Mouse (Mus musculus): Measurements from ENCODE around the gene Gtdc1.
A peak's percentile ranks its signal among the peaks of the same experiment; 100 is the strongest.

Gtdc1 gene

DNA sequence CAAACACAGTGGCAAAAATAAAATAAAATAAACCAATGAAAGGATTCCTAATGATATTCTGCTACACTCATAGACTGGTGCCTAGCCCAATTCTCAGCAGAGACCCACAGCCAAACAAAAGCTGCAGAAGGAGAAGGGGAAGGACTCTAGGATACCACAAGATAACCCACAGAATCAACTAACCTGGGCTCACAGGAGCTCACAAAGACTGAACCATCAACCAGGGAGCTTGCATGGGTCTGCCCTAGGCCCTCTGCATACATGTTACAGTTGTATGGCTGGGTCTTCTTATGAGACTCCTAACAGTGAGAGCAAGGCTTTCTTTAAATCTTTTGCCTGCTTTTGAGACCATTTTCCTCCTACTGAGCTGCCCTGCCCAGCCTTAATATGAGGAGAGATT lies 2.8 kb downstream of the Gtdc1 start:
- no peak for DNase-seq (ENCODE audit: low read depth, low spot score)

DNA sequence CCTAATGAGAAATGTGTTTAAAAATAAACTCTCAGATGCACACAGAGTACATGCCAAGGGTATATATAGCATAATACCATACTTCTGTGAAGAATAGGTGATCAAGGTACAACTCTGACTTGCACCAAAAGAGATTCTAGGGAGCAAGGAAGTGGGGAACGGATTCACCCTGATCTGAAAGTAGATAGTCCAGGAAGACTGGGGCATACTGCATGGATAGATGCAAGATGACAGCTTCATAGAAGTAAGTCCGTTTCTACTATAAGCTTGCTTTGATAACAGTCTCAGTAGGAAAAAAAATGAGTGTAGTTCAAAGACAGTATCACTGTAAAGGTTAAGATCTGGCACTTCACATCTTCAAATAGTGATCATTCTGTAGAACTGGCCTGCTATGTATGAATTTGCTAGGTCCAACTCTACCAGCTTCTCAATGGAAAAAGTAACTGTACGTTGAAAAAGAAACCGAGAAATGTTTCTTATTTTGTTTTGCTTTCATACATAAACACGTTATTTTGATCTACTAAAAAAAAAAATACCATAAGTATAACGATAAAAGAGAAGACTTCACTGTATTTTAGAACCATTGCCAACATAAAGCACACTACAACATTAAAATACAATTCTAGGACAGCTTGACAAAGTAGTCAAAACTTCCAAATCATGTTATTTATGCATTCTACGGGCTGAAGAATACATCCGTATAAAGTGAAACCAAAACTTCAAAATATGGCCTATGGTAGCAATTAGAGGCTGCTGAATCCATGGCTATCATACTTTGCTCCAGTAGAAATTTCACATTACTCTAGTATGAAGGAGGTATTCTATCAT lies 4.2 kb downstream of the Gtdc1 start:
- peak; percentile 53 for DNase-seq (ENCODE audit: low read depth, low spot score)

GRCm38 (mm10) chr2:44922500-44922899 lies 5.0 kb downstream of the Gtdc1 start:
- peak; percentile 9 for DNase-seq (ENCODE audit: low read depth, low spot score)

- DNase-seq (ENCODE audit: low read depth, low spot score): peak; percentile 63
Measured at GRCm38 (mm10) chr2:44920471-44920870, 7.0 kb downstream of the Gtdc1 start.

- no peak for DNase-seq (ENCODE audit: low read depth, low spot score)
Measured at GRCm38 (mm10) chr2:44919326-44919725, 8.1 kb downstream of the Gtdc1 start.

GRCm38 (mm10) chr2:44918737-44919136 lies 8.7 kb downstream of the Gtdc1 start:
- DNase-seq (ENCODE audit: low read depth, low spot score): no peak

GRCm38 (mm10) chr2:44916286-44916685 lies 11.2 kb downstream of the Gtdc1 start:
- no peak for DNase-seq (ENCODE audit: low read depth, low spot score)

GRCm38 (mm10) chr2:44897801-44898200 lies 29.7 kb downstream of the Gtdc1 start:
- DNase-seq (ENCODE audit: low read depth, low spot score): no peak

GRCm38 (mm10) chr2:44873718-44874117 lies 53.7 kb downstream of the Gtdc1 start:
- DNase-seq (ENCODE audit: low read depth, low spot score): peak; percentile 11

DNA sequence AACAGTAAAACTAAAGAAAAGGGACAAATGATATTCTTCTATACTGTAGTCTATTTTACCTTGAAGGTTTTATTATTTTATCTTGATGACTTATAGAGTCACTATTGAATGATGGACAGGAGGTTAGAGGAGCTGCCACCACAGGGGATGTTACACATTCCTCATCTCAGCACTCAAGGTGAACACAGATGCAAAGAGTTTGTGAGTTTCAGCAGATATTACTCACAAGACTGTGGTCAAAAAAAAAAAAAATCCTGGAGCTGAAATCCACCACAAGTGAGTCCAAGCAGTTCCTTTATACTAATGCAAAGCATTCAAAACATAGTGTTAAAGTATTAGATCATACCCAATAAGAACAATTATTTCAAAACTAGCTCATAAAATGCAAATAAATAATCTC lies 62.7 kb downstream of the Gtdc1 start:
- DNase-seq (ENCODE audit: low read depth, low spot score): no peak

DNA sequence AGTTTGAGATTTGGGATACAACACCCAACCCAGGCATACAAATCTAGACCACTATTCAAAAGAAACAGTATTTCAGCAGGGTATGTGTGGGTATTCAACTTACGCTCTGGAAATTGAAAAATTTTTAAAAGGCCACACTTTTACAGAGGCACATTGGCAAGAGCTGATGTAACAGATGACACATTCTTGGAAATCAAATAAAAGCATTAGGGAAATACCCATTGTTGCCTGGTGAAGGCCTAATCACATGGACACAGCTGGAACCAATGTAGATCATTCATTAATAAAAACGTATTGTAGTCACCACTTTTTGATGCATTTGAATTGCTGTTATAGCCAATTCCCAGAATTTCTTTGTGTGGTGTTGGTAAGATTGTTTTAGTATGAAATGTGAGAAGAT lies 73.0 kb downstream of the Gtdc1 start:
- no peak for DNase-seq (ENCODE audit: low read depth, low spot score)

GRCm38 (mm10) chr2:44849666-44850065 lies 77.8 kb downstream of the Gtdc1 start:
- DNase-seq (ENCODE audit: low read depth, low spot score): no peak

GRCm38 (mm10) chr2:44848156-44848555 lies 79.3 kb downstream of the Gtdc1 start:
- DNase-seq (ENCODE audit: low read depth, low spot score): no peak

GRCm38 (mm10) chr2:44845424-44845823 lies 82.0 kb downstream of the Gtdc1 start:
- no peak for DNase-seq (ENCODE audit: low read depth, low spot score)

DNA sequence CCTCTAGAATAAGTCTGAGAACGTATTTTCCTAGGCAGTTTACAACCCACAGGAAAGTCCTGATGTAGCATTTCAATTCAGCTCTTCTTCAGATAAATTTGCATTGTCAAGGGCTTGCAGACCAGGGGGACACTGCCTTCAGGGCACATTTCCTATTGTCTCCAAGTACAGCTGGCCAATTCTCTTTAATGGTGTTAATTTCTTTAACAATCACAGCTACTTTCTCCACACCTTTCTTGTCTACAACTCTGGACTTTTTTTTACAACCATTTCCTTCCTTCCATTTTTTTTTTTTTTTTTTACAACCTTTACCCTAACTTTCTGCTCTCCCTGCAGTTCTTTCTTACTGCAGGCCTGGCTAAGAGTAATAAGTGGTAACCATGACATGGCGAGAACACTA lies 97.7 kb downstream of the Gtdc1 start:
- DNase-seq (ENCODE audit: low read depth, low spot score): no peak

- no peak for DNase-seq (ENCODE audit: low read depth, low spot score)
Measured at GRCm38 (mm10) chr2:44829346-44829745, 98.1 kb downstream of the Gtdc1 start.

DNA sequence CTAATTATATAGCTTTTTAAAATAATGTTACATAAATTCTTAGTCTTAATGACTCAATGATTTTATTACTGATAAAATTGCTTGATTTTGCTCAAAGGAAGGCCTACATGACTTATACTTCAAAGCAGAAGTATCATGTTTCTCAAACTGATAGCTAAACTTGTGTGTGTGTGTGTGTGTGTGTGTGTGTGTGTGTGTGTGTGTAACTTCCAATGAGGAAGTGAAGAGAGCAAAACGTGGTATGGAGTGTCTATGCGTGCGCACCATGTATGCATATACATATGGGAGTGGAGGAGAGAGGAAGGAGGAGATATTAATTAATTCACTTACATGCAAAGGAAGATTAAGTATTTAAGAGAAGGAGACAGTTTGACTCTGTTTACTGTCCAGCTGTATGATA lies 100.8 kb downstream of the Gtdc1 start:
- DNase-seq (ENCODE audit: low read depth, low spot score): no peak

- no peak for DNase-seq (ENCODE audit: low read depth, low spot score)
Measured at GRCm38 (mm10) chr2:44817787-44818186, 109.7 kb downstream of the Gtdc1 start.

DNA sequence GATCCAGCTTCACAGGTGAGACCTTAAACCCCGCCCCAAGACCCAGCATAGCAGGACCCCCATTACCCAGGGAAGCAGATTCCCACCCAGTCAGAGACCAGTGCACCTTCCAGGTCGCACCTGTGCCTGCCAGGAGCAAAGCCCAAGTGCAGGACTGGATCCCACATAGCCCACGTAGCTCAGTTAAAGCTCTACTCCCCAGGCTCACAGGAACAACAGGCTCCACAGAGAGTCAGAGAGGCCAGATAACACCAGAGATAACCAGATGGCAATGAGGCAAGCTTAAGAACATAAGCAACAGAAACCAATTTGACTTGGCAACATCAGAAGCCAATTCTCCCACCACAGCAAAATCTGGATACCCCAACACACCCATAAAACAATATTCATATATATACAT lies 113.7 kb downstream of the Gtdc1 start:
- DNase-seq (ENCODE audit: low read depth, low spot score): no peak

DNA sequence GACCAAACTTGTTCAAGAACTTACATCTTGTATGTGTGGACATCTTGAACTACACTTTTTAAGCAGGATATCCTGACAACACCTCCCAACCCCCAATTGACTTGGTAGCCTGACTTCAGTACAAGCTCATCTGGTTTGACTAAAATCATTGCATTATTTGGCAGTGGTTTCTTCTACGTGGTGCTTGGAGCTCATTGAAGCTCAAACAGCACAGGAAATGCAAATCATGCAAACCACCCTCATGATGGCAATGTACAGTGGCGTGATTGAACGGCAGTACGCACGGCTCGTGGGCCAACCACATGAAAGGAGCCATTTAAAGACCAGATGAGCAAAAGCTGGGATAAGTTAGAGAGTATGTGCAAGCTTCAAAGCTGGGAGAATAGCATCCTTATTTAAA lies 123.0 kb downstream of the Gtdc1 start:
- DNase-seq (ENCODE audit: low read depth, low spot score): peak; percentile 72

DNA sequence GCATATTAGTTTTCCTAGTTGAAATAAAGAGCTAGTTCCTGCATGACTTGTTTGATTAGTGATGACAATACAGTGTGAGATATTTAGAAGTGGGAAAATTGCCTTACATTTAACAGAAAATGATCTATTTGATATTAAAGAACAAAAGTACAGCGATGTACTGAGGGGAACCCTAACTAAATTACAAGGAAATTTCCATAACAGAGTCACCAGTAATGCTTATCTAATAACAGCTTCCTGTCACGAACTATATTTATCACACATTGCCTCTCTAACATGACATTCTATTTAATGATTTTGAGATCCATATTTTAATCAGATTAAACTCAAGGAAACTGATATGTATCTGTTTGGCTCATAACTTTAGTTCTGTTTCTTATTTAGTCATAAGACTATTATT lies 126.1 kb downstream of the Gtdc1 start:
- no peak for DNase-seq (ENCODE audit: low read depth, low spot score)

DNA sequence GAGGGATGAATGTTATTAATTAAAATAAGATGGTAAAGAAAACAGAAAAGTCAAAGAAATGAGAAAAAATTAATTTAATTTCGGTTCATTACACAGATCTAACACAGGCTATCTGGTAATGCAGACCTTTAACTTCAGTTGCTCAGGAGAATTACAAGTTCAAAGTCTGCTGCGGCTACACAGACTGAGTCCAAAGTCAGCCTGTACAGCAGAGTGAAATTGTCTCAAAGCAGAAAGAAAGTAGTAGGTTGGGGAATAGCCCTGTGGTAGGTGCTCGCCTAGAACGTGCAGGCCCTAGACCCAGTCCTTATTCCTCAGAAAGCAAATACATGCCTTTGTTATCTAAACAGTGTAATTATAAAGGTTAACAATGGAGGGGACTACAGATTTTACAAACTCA lies 135.6 kb downstream of the Gtdc1 start:
- no peak for DNase-seq (ENCODE audit: low read depth, low spot score)

DNA sequence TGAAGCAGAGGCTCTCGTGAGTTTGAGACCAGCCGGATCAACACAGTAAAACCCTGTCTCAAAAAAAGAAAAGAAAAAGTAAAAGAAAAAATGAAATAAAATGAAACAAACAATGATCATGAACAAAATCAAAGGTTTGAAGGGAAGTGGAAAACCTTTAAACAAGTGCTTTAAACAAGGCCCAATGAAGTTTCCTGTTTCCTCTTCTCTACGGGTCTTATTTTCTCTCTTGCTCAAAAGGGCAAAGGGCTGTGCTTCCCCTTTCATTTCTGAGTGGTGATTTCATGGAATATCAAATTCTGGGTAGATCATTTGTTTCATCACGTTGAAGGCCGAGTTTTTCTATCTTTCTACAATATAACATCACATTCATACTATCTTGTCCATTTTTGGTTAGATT lies 136.3 kb downstream of the Gtdc1 start:
- no peak for DNase-seq (ENCODE audit: low read depth, low spot score)

DNA sequence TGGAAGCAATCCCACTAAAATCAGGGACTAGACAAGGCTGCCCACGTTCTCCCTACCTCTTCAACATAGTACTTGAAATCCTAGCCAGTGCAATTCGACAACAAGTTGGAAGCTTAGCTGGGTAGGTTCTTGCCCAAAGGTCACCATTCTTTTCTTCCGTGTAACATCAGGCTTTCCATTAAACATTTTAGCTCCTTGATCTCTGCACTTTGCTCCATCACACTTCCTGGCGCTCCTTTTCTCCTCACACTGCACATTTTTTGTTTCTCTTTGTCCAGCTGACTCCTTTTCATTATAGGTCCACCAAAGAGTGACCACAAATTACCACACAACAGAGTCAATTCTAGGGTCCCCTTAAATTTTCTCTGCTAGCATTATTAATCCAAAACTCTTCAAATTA lies 144.7 kb downstream of the Gtdc1 start:
- no peak for DNase-seq (ENCODE audit: low read depth, low spot score)

All from CD4-positive helper T cell, adult 2 months (primary cell).